Mouse (Mus musculus) intestine, embryonic 16.5 days (tissue): Measurements from ENCODE around the gene Ppp1r2. TPM values are rescaled to one million over a fixed set of nuclear protein-coding genes. Genes with fewer than 3 reads are reported as not detected.

Experiments
- ATAC-seq: fragments of 200-750 bp; cut with Nextera tagmentation; 2 replicates; pipeline ENCODE4 v1.8.0; 2017; ENCODE audit warnings: moderate TSS enrichment, moderate library complexity
- H3K27ac ChIP-seq: fragments of 300-500 bp; sonication (generic); 2 replicates; pipeline ENCODE4 v1.5.1; 2014; ENCODE audit warnings: mild to moderate bottlenecking, low read length
- H3K27me3 ChIP-seq: fragments of 300-500 bp; sonication (generic); replicated peaks from 2 replicates; pipeline ENCODE4 v1.6.1; 2014; ENCODE audit warnings: low read length, control low read depth, mixed read lengths; ENCODE audit not compliant: control insufficient read depth, insufficient read depth
- H3K36me3 ChIP-seq: fragments of 300-500 bp; sonication (generic); 2 replicates; pipeline ENCODE4 v1.6.1; 2014; ENCODE audit warnings: low read length, control low read depth; ENCODE audit not compliant: control insufficient read depth, insufficient read depth
- H3K4me1 ChIP-seq: fragments of 300-500 bp; sonication (generic); 2 replicates; pipeline ENCODE4 v1.6.1; 2014; ENCODE audit warnings: low read length, control low read depth, mixed read lengths; ENCODE audit not compliant: control insufficient read depth, insufficient read depth
- H3K4me2 ChIP-seq: fragments of 300-500 bp; sonication (generic); 2 replicates; pipeline ENCODE4 v1.6.1; 2014; ENCODE audit warnings: low read depth, low read length, control low read depth
- H3K4me3 ChIP-seq: fragments of 300-500 bp; sonication (generic); 2 replicates; pipeline ENCODE4 v1.5.1; 2014; ENCODE audit warnings: mild to moderate bottlenecking, low read length
- H3K9ac ChIP-seq: fragments of 300-500 bp; sonication (generic); 2 replicates; pipeline ENCODE4 v1.6.1; 2014; ENCODE audit warnings: low read depth, low read length
- H3K9me3 ChIP-seq: fragments of 300-500 bp; sonication (generic); 2 replicates; pipeline ENCODE4 v1.6.1; 2016; ENCODE audit warnings: low read length, control low read depth; ENCODE audit not compliant: control insufficient read depth
- WGBS: fragments of 180-500 bp; shearing (Covaris S2); extraction: QIAGEN DNeasy Blood & Tissue Kit; methylation state at CpG from one replicate; pipeline ENCODE4 v1.1.7; 2014; 5-methylcytosine and 5-hydroxymethylcytosine counted together
- polyA plus RNA-seq: library from polyadenylated mRNA; unstranded; fragments of >200 nt; fragmentation: Nextera tagmentation; extraction: Ambion mirVana; gene quantifications from 2 replicates; pipeline ENCODE4 v1.2.1, GENCODE M21; 2015

Ppp1r2 gene
- polyA plus RNA-seq, 1 experiment from 2014 or later = 84.2 TPM

DNA sequence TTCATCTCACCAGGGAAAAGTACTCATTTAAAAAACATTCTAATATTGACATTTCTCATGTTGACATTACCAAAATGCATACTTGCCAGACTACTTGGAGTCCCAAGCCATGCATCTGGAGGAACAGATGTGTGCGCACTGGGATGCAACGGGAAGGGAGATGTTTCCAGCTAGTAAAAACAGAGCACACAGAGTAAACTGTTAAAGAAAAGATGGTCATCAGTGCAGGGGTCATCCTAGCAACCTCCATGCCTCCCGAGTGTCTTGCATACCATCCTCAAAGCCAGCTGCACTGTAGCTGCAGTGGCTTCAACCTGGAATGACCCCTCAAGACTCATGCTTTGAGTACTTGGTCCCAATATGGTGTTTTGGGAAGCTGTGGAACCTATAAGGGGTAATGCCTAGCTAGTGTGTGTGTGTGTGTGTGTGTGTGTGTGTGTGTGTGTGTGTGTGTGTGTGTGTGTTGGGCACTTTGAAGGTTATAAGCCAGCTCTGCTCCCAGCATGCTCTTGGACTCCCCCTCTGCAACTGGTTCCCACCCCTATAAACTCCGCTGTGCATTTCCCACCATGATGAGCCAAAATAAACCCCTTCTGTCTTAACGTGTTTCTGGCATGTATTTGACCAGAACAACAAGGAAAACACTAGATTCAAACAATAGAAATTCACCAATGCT is 42.4 kb downstream of the Ppp1r2 start:
- WGBS = 58% methylated on average over 5 of the region's 5 CpGs
- 0 out of 2 replicates have a peak, but pooled peaks cover 3% of the 10 kb centered on the region for H3K9me3 ChIP-seq
- H3K4me1 ChIP-seq = peaks cover 15% of the 10 kb centered on the region
- H3K4me2 ChIP-seq = peak overlapping the region; percentile 32; the same call in 1 of the 2 replicates
- no peak overlapping the region for H3K27ac ChIP-seq
- no peak for ATAC-seq
- no peak overlapping the region for H3K4me3 ChIP-seq
- no peaks in the 10 kb centered on the region for H3K27me3 ChIP-seq
- H3K9ac ChIP-seq = no peak overlapping the region
- H3K36me3 ChIP-seq = no peaks in the 10 kb centered on the region

DNA sequence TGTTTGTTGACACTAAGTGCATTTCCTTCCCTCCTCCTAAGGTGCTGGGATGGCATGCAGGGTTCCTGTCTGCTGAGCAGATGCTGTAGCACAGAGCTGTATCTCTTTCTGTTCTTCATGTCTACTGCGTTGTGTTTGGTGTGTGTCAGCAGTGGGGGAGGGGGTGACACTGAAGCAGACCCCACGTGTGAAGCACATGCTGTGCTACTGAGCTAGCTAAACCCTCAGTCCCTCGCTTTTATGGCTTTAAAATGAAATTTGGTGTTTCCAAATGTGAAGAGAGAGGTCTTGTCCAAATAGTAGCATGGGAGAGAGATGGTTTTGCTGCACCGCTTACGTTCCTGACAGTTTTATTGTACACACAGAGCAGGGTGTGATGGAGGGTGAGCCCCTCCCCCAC is 43.5 kb downstream of the Ppp1r2 start:
- no peak overlapping the region for H3K27ac ChIP-seq
- H3K9me3 ChIP-seq = 0 out of 2 replicates have a peak, but pooled peaks cover 3% of the 10 kb centered on the region
- no peak overlapping the region for H3K4me2 ChIP-seq
- WGBS = 56% methylated on average over 5 of the region's 5 CpGs
- H3K36me3 ChIP-seq = no peaks in the 10 kb centered on the region
- no peaks in the 10 kb centered on the region for H3K27me3 ChIP-seq
- no peak overlapping the region for H3K9ac ChIP-seq
- peaks cover 15% of the 10 kb centered on the region for H3K4me1 ChIP-seq
- no peak for ATAC-seq
- H3K4me3 ChIP-seq = no peak overlapping the region

DNA sequence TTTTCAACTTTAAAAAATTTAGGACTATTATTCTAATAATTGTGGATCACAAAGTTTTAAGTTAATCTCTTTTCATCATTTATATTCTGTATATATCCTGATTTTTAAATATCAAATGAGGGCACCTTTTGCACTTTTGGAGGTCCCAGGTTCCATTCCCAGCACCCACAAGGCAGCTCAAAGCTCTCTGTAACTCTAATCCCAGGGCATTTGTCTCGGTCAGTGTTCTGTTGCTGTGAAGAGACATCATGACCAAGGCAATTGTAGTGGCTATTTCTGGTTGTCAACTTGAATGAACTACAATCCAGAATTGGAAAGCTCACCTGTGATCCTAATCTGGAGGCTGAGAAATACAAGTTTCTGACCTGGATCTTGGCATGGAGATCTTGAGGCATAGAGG is 47.3 kb downstream of the Ppp1r2 start:
- Histone ChIP-seq H3K4me1 (no peaks in the 10 kb centered on the region), H3K27ac (no peak overlapping the region), H3K27me3 (no peaks in the 10 kb centered on the region), H3K4me2 (no peak overlapping the region), H3K4me3 (no peak overlapping the region), H3K36me3 (no peaks in the 10 kb centered on the region), H3K9me3 (0 out of 2 replicates have a peak, but pooled peaks cover 3% of the 10 kb centered on the region), H3K9ac (no peak overlapping the region)
- ATAC-seq = no peak
- 88% methylated on average over 1 of the region's 1 CpGs for WGBS

DNA sequence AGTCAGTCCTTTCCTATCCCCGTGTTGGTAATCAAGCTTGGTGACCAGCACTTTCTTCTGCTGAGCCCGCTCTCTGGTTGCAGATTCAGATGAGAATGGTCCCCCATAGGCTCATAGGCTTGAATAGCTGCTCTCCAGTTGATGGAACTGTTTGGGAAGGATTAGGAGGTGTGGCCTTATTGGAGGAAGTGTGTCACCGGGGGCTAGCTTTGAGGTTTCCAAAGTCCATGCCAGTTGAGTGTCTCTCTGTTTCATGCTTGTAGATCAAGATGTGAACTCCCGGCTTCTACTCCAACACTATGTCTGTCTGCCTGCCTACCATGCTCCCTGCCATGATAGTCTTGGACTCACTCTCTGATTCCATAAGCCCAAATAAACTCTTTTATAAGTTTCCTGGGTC is 59.8 kb downstream of the Ppp1r2 start:
- Histone ChIP-seq H3K4me3 (no peak overlapping the region), H3K27me3 (no peaks in the 10 kb centered on the region), H3K36me3 (no peaks in the 10 kb centered on the region), H3K4me1 (peaks cover 3% of the 10 kb centered on the region; the same call in 1 of the 2 replicates), H3K9me3 (0 out of 2 replicates have a peak, but pooled peaks cover 5% of the 10 kb centered on the region), H3K27ac (no peak overlapping the region), H3K4me2 (no peak overlapping the region), H3K9ac (no peak overlapping the region)
- no peak for ATAC-seq
- 92% methylated on average over 4 of the region's 4 CpGs for WGBS

DNA sequence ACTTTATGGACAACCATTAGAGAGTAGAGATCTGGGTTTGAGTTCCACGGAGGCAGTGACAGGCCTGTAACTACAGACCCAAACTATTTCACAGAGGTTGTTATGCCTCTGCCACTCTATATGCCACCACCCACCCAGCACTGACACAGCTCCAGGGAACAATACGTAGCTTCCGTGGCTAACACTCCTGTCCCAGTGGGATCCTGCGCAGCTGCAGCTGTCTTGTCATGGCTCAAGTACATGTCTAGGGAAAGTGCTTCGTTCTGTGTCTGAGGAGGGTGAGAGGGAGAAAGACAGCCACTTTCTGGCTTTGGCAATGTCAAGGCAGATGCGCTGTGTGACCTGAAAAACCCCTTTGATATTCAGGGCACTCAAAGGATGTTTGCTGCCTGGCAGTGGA is 61.6 kb downstream of the Ppp1r2 start:
- Histone ChIP-seq H3K4me2 (no peak overlapping the region), H3K9me3 (0 out of 2 replicates have a peak, but pooled peaks cover 5% of the 10 kb centered on the region), H3K4me3 (no peak overlapping the region), H3K4me1 (peaks cover 11% of the 10 kb centered on the region; the same call in 1 of the 2 replicates), H3K36me3 (no peaks in the 10 kb centered on the region), H3K27ac (no peak overlapping the region), H3K9ac (no peak overlapping the region), H3K27me3 (no peaks in the 10 kb centered on the region)
- ATAC-seq = no peak
- WGBS = 84% methylated on average over 6 of the region's 6 CpGs

DNA sequence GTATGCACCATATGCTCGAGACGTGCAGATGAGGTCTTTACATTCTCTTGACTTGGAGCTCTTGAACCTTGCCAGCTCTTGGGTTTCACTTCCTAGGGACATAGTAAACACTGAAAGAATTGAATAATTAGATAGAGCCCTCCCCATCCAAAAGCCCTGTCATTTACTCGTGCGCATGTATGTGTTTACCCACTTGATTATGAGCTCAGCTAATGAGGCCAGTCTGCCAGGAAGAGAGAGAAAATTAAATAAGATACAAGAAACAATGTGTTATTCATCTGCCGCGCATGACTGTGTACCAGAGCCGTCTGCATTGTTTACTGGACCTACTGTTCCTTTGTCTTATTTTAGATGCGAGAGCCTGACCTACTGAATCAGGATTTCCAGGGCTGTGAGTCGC is 63.6 kb downstream of the Ppp1r2 start:
- 66% methylated on average over 9 of the region's 9 CpGs for WGBS
- Histone ChIP-seq H3K4me2 (no peak overlapping the region), H3K4me1 (peaks cover 11% of the 10 kb centered on the region; the same call in 1 of the 2 replicates), H3K27me3 (no peaks in the 10 kb centered on the region), H3K27ac (no peak overlapping the region), H3K9ac (no peak overlapping the region), H3K36me3 (no peaks in the 10 kb centered on the region), H3K9me3 (0 out of 2 replicates have a peak, but pooled peaks cover 5% of the 10 kb centered on the region), H3K4me3 (no peak overlapping the region)
- ATAC-seq = no peak

DNA sequence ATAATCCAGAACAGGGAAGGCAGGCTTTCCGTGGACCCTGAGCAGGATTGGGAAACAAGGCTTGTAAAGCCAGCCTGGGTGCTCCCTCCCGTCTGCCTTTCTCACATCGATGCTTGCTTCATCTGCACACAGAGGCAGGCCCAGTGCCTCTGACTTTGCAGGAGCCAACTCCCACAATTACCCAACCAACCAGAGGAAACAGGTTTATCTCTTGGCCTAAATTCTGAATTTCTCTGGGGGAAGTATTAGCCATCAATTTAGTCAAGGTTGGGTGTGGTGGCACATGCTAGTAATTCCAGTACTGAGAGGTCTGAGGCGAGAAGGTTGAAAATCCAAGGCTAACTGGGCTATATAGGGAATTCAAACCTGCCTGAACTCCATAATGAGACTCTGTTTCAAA is 64.6 kb downstream of the Ppp1r2 start:
- Histone ChIP-seq H3K27me3 (no peaks in the 10 kb centered on the region), H3K9me3 (0 out of 2 replicates have a peak, but pooled peaks cover 4% of the 10 kb centered on the region), H3K27ac (no peak overlapping the region), H3K9ac (no peak overlapping the region), H3K4me3 (no peak overlapping the region), H3K36me3 (no peaks in the 10 kb centered on the region), H3K4me2 (no peak overlapping the region), H3K4me1 (peaks cover 11% of the 10 kb centered on the region; the same call in 1 of the 2 replicates)
- ATAC-seq = peak; percentile 28; the same call in 1 of the 2 replicates
- 55% methylated on average over 4 of the region's 4 CpGs for WGBS

DNA sequence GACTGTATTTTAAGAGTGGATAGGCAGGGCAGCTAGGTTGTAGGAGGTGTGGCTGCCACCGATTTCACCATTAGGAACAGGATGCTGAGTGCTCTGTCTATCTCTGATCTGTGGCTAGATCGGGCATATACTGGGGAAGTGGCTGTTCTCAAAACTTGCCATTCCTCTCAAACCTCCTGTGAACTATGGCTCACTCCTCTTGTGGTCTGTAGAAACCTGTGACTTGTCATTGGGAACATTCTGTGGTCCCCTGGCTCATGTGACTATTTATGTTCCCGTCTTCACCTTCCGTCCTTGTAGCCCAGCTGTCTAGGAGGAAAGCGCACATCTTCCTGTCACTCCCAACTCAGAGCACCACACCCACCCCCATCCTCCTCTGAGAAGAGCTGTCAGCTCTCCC is 65.2 kb downstream of the Ppp1r2 start:
- Histone ChIP-seq H3K9me3 (no peaks in the 10 kb centered on the region), H3K36me3 (no peaks in the 10 kb centered on the region), H3K27ac (no peak overlapping the region), H3K4me2 (no peak overlapping the region), H3K4me1 (peaks cover 11% of the 10 kb centered on the region; the same call in 1 of the 2 replicates), H3K9ac (no peak overlapping the region), H3K27me3 (no peaks in the 10 kb centered on the region), H3K4me3 (no peak overlapping the region)
- no peak for ATAC-seq
- 69% methylated on average over 5 of the region's 5 CpGs for WGBS

DNA sequence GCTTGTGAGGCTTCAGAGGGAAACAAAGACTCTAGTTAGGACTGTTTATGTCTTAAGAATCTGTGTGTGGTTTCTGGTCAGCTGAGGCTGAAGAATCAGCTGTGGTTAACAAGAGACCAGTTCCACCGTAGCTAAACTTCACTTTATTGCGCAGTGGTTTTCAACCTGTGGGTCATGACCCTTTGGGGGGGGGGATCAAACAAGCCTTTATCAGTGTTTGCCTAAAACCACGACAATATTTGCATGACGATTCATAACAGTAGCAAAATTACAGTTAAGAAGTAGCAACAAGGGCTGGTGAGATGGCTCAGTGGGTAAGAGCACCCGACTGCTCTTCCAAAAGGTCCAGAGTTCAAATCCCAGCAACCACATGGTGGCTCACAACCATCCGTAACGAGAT is 69.4 kb downstream of the Ppp1r2 start:
- H3K36me3 ChIP-seq = no peaks in the 10 kb centered on the region
- H3K4me2 ChIP-seq = no peak overlapping the region
- H3K9ac ChIP-seq = no peak overlapping the region
- no peak for ATAC-seq
- H3K4me3 ChIP-seq = no peak overlapping the region
- peaks cover 11% of the 10 kb centered on the region; the same call in 1 of the 2 replicates for H3K4me1 ChIP-seq
- WGBS = 73% methylated on average over 5 of the region's 7 CpGs
- no peaks in the 10 kb centered on the region for H3K27me3 ChIP-seq
- H3K9me3 ChIP-seq = no peaks in the 10 kb centered on the region
- H3K27ac ChIP-seq = no peak overlapping the region
